Mouse (Mus musculus): ENCODE results near the gene Plekhd1.

The Plekhd1 gene

DNA sequence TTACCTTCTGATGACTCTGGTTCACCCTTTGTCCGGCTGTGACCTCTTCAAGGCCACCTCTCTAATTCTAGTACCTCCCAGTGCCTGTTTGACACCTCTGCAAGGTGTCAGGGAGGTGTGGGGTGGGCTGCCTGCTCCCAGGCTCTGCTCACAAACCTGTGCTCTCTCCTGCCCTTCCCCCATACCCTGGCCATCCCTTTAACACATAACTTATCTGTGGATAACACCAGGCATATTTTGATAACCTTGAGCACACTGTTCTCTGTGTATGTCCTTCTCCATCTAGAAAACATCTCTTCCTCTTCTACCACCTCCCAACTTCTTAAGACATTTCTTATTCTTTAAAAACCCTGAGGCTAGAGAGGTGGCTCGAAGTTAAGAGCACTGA, 6.7 kb downstream of the Plekhd1 start:
- no peak for DNase-seq (ENCODE audit: low spot score)

DNA sequence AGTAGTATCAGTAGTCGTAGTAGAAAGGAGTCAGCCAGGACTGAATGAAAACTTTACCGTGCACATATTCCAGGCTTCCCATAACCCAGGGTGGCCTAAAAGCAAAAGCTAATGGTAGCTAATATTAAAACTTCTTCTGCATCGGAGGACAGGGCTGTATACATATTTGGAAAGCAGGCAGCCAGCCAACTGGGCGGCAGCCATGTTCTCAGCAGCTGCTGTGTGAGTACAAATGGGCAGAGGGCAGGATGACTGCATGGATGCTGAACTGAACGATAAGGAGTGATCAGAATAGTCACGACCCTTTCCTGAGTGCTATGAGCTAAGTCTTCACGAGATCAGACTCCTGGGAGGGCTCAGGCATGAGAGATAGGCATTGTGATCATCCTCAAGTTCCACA, 8.9 kb downstream of the Plekhd1 start:
- DNase-seq (ENCODE audit: low spot score), result no peak

DNA sequence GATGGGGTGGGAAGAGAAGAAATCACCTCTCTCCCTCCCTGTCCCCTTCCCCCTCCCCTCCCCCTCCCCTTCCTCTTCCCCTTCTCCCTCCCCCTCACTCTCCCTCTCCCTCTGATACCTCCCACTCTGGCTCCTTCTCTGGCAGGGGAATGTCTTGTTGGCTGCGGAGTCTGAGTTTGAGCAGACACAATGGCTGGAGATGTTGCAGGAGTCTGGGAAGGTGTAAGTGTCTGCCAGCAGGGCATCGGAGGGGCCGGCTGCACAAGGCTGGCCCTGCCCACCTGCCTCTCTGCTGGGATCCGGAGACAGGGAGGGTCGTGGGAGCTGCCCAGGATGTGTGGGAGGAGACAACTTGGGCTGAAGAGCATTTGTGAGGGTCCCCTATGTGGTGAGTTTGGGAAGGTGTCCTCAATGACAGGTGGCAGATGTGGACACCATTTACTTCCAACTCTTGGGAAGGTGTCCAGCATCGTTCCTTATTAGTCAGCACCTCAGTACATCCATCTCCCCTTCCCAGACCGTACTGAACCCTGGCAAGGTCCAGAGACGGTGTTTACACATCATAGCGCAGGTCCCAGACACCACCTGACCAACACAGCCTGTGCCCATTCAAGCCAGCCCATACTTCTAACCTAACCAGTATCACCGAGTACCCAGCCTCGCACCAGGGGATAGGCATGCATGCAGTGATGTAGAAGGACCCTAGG, 14.0 kb downstream of the Plekhd1 start:
- DNase-seq (ENCODE audit: low spot score), result no peak

DNA sequence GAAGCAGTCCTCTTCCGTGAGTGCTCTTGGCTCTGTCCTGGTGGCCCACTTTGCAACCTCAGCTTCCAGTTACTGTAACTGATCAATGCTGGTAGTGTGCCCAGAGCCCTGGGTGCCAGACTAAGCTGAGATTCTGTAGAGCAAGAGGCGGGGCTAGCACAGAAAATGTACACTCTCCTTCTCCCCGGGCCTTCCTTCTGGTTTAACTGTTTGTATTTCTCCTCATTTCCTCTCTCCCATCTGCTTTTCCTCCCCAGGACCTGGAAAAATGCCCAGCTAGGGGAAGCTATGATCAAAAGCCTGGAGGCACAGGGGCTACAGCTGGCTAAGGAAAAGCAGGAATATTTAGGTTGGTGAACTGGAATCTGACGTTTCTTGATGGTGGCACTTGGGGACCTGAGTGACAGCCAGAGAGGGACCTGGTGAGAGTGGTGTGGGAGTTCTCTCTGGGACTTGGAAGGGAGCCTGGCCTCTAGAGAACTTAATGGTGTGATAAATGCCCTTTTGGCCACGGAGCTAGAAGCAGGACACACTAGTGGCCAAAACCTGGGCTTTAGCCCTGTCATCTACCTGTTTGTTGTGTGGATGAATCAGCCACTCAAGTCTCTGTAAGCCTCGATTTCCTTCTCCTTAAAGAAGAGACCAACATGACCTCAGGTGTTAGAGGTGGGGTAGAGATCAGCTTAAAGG, 14.7 kb downstream of the Plekhd1 start:
- no peak for DNase-seq (ENCODE audit: low spot score)

DNA sequence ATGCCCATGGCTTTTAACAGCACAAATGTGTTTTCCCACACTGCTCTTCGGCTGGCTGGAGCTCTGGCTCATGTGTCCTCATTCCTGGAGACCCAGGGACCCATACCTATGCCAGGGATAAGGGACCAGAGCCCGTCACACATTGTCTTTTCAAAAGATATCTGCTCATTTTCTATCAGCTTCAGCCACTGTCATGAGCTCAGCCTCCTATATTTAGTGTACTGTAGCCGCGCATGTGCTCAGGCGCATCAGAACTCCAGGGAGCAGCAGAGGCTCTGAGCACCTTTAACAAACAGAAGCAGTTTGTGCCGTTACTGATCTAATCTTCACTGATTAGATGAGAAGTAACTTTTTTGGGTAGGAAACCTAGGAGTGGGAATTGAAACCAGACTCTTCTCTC, 23.5 kb downstream of the Plekhd1 start:
- no peak for DNase-seq (ENCODE audit: low spot score)

DNA sequence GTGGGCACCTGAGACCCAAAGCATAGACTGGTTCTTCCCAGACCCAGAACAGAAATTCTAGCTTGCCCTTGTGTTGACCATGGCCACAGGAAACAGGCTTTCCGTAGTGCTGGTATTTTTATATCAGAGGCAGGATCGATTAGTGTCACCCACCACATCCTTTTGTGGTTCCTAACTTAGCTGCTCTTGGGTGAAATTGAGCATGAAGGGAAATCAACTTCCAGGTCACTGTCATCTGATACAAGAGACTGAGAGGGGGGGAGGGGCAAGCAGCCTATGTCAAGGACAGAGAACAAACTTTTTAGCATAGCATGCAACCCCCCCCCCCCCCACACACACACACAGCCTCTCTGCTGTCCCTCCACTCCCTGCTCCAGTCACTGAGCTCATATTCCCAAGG, 26.8 kb downstream of the Plekhd1 start:
- no peak for DNase-seq (ENCODE audit: low spot score)

DNA sequence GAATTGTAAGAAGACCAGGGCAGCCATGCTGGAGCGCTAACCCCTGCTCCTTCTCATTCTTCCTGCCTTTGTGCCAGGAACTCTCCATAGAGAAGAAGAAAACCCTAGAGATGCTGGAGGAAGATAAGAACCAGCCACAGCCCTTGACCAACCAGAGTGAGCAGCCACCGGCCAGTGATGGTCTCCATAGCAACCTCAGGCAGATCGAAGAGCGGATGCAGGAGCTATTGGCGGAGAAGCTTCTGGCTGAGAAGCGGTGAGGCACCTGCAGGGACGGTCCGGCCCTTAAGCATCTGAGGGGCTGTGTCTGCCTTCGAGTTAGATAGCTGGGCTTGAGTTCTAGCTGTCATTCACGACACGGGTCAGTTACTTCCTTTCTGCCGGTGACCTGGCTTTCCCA, 28.1 kb downstream of the Plekhd1 start:
- DNase-seq (ENCODE audit: low spot score), result no peak

DNA sequence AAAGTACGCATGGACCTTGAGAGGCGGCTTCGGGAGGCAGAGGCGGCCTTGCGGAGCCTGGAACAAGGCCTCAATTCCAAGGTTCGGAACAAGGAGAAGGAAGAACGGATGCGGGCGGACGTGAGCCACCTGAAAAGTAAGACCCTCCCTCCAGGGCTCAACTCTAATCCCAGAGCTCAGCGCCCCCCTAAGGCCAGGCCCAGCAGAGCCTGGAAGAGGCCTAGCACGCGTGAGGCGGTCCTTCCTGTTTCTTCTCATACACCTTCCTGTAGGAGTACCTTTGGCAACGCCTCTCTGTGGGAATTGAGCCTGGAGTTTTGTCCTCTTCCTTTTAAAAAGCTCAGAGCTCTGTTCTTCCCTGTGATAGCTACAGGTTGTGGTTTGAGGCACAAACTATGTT, 29.1 kb downstream of the Plekhd1 start:
- DNase-seq (ENCODE audit: low spot score), result no peak

DNA sequence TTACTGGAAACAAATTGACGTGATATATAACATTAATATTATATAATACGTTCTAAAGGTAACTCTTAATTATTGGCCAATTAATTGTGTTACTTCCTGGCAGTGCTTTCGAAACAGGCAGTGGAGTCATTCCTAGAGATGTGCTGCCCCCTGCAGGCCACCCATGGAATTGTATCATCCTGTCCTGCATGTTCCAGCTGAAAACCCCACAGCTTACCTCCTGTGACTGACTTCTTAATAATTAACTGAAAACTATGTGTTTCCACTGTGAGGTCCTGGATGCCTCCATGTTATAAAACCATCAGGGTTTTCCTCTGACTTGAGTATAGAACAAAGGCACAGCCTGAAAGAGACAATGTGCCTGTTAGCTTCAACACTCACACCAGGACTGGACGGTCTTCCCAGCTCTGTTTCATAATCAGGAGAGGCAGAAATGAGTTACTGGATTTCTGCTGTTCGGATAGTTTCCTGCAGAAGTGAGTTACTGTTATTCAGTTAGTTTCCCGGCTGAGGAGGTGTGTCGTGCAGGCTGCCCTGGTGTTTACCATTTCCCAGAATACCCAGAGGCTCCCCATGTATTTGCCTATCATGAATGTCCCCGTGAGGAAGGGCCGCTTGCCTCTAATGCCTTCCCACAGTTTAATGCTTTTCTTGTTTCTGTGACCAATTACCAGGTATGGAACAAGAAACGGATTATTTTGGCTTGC, 32.6 kb downstream of the Plekhd1 start:
- peak; percentile 47 for DNase-seq (ENCODE audit: low spot score)

DNA sequence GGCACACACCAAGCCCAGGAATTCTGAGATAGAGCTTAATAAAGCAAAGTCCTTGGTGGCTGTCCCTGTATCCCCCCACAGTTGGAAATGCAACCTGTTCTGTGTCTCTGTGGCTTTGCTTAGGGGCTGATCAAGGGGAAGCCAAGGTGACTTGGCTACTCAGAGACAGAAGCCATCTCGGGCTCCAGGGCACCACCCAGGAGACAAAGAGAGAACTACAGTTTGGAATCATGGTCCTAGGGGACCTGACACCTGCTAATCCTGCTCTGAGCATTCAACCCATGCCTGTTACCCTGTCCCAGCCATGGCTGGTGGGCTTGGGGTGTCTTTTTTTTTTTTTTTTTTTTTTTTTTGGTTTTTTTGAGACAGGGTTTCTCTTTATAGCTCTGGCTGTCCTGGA, 35.8 kb downstream of the Plekhd1 start:
- no peak for DNase-seq (ENCODE audit: low spot score)

DNA sequence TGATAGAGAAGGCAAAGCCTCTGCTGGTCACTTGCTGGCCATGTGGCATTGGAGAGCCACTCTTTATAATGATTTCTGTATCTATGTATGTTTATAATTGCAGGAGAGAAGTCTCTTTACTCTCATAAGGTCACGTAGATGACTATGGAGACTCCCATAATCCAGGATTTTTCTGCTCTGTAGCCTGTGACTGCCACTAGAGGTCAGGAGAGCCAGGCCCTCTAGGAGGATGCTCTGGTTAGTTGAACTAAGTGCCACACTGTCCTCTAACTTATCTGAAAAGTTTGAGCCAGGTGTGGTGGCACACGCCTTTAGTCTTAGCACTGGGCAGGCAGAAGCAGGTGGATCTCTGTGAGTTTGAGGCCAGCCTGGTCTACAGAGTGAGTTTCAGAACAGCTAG, 36.4 kb downstream of the Plekhd1 start:
- no peak for DNase-seq (ENCODE audit: low spot score)

DNA sequence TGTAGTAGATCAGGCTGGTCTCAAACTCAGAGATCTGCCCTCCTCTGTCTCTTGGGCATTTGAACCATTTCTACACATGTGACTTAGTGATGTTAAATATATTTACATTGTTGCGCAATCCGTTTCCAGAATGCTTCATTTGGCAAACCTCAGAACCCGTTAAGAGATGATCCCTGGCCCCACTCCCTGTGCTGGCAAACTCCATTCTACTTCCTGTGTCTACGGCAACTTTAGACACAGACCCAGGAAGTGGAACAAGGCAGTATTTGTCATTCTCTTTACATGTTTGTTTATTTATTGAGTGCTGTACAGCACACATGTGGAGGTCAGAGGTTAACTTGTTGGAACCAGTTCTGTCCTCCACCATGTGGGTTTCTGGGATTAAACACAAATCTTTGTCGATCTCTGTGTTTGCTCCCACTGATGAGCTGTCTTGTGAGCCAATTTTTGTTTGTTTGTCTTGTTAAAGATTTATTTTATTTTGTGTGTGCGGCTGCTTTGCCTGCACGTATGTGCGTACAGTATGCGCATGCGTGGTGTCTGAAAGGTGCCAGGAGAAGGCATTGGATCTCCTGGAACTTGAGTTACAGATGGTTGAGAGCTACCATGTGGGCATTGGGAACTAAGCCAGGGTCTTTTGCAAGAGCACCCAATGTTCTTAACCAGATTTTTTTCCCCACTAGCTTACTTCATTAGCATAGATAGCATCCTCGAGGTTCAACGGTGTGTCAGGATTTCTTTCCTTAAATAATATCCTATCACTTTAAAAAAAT, 37.6 kb downstream of the Plekhd1 start:
- DNase-seq (ENCODE audit: low spot score), result no peak

DNA sequence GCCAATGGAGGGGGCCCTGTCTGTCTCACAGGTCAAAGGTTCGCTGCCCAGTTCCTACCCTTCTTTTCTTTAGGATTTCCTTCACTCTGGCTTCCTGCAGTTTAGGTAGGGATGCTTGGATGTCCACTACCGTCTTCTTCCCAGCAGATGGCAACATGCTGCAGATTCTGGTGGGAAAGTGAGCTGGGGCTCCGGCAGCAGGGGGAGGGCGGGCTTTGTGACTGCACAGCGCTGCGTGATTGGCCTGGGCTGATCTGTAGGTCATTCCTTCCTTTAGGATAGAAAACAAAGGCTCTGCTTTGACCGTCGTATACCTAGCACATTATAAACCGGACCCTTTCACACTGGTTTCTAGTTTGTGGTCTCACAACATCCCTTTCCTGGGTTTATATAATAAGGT, 38.2 kb downstream of the Plekhd1 start:
- DNase-seq (ENCODE audit: low spot score), result peak; percentile 71

DNA sequence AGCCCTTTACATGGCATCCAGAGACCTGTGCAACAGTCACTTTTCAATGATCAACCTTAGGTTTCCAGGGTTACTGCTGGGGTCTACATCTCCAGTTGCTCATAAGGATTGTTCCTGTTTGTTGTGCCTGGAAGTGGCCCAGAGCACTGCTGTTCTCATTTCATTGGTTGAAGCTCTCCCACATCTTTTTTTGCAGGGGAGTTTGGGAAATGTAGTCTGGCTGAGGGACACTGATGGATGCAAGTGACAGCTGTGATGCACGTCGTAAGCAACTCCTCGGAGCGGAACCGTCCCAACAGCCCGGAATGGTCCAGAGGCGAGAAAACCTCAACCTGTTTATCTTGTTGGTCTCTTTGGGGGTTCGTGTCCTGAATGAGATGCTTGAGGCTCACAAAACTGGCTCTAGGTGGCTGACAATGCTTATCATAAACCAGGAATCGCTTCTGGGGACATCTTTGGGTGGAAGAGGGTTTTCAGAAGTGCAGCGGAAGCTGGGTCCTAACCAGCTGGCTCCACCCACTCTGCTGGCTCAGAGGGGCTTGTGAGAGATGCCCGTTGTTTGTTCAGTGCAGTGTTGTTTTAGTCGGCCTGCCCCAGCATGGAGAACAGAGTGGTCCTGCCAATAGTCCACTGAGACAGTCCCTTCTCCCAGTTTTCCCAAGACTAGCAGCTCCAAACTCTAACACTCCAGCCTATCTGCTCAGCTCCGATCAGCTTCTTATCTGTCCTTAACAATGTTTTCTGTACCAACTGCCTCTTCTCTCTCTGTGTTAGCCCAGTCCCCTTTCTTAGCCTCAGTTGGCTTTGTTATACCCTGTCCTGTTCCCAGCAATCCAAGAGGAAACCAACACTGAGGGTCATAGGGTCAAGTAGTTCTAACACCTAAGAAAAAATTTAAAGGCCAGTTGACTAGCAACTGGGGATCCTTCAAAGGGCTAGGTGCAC, 42.4 kb downstream of the Plekhd1 start:
- no peak for DNase-seq (ENCODE audit: low spot score)

DNA sequence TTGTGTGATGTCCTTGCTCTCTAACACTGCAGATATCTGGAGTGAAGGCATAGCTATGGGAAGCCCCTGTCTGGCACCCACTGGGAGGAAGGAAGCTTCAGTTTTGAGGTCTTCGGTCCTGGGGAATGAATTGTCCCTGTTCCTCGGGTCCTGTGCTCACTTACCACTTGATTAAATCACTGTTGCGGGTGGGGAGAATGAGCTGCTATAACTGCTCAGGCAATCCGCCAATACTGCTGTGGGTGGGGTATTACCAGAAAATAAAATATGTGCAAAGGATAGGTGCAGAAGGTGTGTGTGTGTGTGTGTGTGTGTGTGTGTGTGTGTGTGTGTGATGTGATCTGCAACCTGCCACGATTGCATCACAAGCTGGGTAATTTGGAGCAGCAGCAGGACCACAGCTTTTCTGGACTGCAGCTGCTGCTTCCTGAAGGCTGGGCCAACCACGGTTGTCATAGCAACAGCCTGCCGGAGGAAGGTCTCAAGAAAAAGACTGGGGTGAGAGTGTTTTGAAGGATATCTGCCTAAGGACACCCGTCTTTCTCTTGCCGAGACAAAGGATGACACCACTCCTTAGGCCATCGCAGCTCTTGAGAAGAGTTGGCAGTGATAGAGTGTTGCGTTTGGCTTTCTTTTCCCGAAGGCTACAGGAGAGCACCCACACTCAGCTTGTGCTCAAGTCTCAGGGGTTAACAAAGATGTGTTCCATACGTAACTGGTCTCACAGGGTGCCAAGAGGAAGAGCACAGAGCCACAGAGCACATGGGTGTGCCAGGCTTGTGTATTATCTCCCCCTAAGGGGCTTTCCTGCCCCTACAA, 44.3 kb downstream of the Plekhd1 start:
- peak; percentile 51 for DNase-seq (ENCODE audit: low spot score)

DNA sequence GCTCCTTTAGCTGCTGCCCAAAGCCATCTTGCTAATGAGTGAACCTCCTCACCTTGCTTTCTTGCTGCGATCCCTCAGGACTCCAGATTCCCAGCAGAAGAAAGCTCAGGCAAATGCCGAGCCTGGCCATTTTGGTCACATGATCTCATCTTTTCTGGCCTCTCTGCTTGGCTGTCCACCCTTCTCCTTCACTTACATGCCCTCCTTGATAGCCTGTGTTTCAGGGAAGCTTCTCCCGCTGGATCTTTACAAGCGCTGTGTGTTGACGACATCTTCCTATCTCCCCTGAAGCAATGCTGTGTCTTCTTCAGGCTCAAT, 44.9 kb downstream of the Plekhd1 start:
- no peak for DNase-seq (ENCODE audit: low spot score)

DNA sequence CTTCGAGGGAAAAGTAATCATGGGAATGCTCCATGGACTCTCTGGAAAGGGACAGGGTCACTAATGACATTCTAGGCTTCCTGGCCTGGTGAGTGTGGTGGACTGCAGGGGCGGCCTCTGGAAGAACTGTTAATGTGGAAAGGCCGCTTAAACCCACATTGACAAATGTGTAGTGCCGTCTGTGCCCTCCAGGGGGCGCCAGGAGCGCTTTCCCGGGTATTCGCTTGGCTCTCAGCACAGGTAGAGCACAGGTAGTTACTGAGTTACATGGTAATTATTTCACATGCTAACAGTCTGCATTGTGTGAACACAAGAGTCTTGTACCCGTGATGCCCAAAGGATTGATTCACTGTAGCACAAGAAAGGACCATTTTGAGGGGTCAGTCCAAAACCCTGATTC, 47.1 kb downstream of the Plekhd1 start:
- DNase-seq (ENCODE audit: low spot score), result no peak

DNA sequence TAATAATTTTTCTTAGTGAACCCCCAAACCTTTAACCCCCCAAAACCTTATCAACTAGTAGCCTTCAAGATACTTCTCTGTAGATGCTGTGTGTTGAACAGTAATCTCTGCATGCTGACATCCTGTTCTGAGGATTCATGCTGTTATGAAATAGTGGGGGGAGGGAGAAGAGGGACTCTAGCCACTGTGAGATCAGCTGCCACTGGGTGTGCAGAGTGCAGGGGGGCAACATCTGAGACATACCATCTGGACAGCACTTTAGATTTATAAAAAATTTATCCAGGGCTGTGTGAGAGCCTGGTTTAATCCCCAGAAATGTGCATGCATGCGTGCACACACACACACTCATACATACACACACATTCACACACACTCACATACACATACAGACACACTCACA, 52.2 kb downstream of the Plekhd1 start:
- DNase-seq (ENCODE audit: low spot score), result no peak

DNA sequence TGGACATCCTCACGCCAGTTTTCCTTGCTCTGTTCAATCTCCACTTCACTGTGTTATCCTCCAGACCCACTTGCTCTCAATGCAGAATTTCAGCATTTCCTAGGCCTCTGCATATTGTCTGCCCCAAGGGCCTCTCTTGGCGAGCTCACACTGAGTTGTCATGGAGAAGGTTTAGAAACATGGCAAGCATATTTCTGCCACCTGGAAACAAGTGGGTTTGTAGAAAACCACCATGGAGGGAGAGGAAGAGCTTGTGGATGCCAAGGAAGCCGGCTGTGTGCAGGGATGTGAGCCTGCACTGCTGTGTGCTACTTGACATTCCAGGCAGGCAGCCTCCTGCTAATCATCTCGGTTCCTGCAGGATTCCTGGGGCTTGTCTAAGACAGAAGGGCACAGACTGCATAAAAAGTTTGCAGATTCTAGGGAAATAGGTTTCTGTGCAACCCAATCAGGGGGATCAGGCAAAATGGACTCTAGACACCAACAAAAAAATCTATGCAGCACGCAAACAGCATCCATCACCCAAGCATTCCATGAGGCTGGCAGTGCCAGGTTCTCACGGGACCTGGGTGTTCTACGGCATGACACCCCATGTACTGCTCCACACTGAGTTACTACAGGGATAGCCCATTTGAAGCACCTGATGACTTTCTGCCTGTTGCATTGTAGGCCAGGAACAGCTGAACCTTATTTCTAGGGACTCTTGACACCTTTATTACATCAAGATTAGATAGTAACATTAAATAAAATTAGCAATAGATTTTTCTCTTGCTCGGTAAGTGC, 53.8 kb downstream of the Plekhd1 start:
- DNase-seq (ENCODE audit: low spot score), result no peak

DNA sequence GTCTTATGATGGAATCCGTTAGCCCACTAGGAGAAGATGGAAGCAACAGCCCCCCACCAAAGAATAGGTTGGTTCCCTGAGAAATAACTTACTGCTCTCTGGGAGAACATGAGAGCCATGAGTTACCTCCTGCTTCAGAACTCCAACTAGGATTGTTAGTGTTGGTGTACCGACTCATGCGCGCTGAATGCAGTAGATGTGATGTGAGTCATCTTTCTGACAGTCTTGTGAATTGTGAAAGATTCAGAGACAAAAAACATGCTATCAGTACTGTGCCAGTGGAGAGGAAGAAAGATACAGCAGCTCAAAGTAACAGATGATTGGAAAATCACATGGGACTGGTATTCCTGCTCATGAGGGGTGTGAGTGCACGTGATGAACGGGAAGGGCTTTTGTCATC, 59.2 kb downstream of the Plekhd1 start:
- no peak for DNase-seq (ENCODE audit: low spot score)
